Mouse (Mus musculus) right cerebral cortex, postnatal 4 days (tissue): ENCODE results near the gene Rbms3.
A peak's percentile ranks its signal among the peaks of the same experiment; 100 is the strongest.

Experiments used
- DNase-seq: peaks from one replicate; pipeline ENCODE4 v3.0.0-alpha.2; 2022

Gene Rbms3

DNA sequence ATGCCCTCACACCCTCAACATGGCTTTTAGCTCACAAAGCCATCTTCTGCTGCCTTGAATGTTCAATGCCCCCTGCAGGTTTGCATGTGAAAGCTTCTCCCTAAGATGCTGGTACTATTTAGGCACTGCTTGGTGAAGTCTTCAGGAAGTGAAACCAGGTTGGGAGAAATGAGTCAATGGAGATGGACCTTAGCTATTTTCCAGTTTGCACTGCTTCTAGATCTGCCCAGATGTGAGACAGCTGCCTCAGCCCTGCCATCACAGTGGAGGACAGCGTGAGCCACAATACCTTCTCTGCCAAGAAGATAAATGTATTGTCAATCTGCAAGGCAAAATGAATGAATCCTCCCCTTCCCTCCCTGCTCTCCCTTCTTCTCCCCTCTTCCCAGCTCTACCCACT, 599.8 kb downstream of the Rbms3 start:
- DNase-seq: no peak

DNA sequence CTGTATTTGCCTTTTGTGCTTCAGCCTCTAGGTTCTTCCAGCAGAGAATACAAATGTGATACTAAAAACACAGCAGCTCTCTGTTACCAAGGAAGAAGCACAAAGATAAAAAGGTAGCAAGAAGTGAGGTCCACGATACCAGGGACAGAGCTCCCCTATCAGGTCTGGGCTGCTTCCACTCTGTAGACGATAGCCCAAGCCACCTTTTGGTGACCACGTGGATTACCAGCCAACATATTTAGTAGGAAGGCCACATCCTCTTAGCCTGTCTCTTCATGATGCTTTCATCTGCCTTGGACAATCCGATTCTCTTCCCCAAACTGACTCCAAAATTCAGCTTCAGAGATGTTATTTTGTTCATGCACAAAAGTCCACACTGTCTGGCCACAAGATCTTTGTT, 601.1 kb downstream of the Rbms3 start:
- DNase-seq: no peak

DNA sequence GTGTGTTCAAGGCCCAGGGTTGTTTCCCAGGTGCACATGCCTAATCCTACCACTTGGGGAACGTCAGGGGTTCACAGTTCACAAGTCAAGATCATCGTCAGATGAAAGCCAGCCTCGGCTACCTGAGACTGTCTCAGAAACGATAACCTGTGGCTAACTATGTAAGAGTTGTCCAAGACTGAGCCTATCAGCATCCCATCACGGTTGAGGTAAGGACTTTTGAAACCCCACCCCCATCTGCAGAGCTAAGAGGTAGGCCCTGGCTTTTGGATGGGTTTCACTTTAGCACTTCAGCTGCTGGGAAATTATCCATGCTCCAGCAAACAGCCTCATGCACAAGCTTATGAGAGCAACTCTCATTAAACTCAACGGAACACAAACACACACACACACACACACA, 607.6 kb downstream of the Rbms3 start:
- no peak for DNase-seq

DNA sequence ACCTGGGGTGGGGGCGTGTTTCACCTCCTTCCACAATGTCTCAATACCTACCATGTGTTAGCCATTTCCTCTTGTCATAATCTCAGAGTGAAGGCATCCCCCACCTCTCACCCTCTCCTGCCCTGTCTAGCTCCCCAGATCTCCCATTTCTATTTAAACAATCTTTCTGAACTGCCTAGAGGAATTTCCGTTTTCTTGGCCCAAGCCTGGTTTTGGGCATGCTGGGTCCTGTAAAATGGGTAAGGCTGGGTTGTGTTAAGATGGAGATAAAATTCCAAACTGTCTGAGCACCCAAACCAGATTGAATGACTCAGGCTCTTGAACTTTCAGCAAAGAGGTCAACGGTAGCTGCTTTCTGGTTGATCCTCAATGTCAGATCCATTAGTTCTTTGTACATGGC, 608.2 kb downstream of the Rbms3 start:
- DNase-seq: no peak

DNA sequence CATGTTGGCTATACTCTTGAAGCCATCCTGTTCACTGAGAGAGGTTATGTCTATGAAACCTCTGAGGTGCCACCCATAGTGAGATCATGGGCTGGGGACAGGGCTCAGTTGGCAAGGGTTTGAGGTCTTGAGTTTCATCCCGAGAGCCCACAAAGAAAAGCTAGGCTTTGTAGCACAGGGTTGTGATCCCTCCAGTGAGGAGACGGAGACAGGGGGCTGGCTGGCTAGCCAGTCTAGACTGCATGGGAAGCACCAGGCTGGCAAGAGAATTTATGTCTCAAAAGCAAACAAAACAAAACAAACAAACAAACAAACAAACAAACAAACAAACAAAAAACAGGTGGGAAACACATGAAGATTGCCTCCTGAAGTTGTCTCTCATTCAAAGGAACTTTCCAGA, 609.5 kb downstream of the Rbms3 start:
- no peak for DNase-seq

DNA sequence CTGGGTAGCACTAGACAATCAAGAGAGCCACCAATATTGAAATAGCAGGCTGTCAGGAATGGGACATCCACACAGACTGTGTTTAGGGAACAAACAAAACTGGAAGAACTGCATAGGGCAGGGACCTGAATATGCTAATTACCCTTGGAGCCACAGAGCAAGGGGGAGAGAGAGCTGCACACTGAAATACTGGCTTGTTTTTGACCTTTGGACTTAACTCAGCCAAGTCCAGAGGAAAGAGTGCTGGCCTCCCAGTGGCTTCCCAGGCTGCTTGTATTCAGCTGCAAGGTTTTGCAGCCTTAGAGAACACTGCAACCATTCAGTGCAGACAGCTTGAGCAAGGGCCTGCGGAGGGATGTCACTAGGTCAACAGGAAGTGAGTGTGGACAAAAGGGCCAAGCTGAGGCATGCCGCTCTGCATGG, 611.0 kb downstream of the Rbms3 start:
- DNase-seq: no peak

DNA sequence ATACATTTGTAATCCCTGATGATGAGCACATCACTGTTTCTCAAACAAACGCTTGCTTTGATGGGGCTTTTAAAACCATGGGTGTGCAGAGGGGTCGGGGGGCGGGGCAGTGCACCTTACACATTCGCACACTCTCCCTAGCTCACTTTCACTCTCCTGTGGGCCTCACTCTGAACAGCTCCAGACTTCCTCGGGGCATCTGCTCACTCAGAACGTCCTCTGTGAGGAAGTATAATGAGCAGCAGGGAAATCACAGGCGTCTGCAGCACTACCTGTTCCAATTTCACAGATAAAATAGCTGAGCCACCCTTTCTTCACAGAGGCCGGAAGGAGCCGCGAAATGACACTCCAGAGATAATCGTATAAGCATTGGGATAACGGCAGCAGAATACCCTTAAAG, 611.4 kb downstream of the Rbms3 start:
- DNase-seq: no peak

DNA sequence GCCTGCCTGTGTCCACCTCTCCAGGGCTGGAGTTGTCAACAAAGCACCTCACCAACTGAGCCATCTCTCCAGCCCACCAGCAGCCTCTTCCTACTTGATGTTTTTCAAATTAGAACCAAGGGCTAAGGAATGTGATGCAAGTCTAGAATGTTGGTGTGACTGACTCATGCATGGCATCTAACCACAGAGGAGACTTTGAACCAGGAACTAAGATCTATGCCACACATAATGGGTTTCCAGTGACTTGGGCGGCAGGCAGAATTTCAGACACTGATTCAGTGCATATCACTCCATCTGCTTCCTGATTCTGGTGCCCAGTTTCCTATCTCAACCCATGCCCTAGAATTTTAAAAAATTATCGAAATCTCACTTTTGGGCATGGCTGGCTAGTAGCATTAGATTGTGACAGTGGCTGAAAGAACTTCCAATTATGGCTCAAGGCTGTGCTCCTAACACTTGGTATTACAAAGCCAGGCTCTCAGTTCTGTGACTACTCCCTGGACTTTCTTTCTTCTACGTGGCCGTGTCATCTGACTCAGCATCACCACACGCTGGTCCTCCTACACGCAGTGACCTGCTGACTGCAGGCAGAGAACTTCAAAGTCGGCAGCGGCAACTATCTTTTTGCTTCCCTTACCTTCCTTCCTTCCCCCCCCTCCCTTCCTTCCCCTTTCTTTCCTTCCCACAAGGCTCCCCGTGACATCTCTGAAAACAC, 613.0 kb downstream of the Rbms3 start:
- DNase-seq: no peak

DNA sequence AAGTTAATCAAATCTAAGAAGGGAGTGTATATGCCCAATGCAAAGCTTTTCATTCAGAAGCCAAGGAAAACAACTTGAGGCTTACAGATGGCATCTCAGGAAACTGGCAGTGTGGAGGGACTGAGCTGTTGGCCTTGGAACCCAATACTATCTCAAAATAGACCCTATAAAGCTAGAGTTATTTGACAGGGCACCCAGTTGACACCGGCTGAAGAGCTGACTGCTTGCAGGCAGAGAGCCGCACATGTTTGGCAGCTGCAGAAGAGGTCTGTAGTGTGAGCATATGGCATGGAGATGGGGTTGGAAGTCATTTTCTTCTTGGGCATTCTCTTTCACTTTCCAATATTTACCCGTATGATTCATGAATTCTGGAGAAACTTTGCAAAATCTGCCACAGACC, 616.3 kb downstream of the Rbms3 start:
- DNase-seq: no peak

DNA sequence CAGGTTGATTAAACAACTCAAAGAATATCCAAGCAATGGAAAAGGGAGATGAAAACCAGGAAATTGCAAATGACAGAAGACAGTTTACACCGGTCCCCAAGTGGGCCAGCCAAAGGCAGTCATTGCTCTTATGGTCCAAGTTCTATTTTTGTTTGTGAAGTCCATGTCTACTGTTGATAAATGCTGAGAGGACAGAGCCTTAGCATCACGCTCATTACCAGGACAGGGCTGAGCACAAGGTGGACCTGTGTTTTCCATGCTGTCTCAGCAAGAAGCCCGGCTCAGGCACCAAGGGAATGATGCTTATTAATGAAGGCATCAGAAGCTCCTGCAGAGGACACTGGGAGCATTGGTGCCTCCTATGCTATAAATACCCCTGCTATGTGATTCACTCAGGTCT, 618.9 kb downstream of the Rbms3 start:
- DNase-seq: no peak

DNA sequence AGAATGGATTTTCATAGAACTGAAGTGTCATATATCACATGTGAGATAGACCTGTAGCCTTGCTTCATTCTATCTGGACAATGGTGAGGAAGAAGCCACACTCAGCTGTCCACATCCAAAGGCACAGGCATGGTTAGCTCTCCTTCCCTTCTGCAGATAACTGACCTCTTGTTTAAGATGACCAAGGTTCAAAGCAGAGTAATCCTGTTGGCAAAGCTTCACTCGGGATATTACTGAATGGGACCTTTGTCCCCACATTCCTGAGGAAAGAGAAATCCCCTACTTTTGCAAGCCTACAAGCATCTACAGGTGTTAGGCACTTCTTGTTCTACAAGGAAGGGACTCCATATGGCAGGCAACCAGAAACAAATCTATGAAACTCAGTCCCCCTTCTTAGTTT, 621.5 kb downstream of the Rbms3 start:
- DNase-seq: no peak

DNA sequence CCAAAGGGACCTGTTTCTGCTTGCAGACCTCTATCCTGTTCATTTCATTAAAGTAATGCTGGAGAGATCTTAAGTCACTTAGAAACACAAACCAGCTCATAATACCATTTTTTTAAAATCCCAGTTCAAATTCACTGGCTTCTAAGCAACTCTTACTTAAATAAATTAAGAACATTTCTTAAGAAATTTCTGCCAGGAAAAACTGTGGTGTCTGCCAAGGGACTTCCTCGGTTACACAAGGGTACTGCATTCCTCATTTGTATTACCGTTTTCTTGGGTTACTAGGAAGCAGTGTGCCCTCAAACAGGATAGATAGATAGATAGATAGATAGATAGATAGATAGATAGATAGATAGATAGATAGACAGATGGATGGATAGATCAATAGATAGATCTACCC, 627.6 kb downstream of the Rbms3 start:
- DNase-seq: no peak

DNA sequence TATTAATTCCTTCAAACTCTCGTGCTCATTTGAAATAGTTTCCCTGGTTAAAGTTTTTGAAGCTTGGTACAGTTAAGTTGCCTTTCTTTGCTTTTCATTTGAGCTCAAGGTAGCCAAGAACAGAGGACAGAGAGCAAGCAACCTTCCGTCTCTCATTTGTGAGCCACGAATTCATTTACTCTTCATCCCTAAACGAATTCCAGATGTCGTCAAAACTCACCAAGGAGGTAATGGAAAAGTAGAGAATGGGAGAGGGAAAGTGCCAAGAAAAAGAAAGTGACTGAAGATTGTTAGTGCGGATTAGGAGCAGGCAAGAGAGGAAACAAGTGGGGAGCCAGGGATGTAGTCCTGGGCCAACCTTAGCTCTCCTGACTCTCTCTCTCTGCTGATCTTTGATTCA, 630.5 kb downstream of the Rbms3 start:
- DNase-seq: no peak

DNA sequence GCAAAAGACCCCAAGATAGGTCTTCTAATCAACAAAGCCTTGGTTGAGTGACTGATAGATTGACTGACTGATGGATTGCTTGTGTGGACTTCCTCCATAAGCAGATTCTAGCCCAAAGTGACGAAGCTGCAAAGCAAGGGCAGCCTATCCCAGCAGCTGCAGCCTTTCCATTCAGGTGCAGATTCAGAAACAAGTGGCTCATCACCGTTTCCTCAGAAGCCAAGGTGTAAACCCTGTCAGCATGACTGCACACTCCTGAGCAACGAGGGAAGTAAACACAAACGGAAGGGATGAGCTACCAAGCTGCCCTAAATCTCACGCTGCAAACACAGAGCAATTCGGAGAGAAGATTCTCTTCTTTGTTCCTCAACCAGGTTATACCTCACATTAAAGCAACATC, 639.4 kb downstream of the Rbms3 start:
- no peak for DNase-seq

DNA sequence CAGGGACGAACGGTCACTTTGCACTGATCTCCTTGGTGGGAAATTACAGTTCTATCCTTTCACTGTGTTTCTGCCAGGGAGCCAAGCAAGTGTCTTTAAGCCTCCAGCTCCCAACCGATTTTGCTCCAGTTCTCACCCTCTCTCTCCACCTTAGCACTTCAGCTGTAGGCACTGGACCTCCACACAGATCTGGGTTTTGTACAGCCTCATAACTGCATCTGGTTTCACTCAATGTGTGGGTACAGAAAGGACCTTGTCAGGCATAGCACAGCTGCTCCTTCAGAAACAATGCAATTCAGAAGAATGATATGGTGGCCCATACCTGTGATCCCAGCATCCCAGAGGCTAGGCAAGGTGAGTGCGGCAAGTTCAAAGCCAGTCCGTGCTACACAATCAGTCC, 648.9 kb downstream of the Rbms3 start:
- no peak for DNase-seq

DNA sequence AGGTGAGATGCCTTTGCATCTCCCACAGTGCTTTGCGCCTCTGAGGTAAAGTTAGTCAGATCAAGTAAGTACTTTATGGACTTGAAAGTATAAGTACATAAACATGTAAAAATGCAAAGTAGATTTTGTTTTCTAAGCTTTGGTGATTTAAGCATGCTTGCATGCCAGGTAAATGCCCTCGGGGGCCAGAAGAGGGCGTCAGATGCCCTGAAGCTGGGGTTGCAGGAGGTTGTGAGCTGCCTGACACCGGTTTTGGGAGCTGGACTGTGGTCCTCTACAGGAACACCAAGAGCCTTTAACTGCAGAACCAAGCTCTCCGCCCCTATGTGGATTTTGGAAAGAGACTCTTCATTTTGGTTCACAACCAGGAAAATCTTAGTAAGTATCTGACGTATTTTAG, 652.3 kb downstream of the Rbms3 start:
- no peak for DNase-seq

DNA sequence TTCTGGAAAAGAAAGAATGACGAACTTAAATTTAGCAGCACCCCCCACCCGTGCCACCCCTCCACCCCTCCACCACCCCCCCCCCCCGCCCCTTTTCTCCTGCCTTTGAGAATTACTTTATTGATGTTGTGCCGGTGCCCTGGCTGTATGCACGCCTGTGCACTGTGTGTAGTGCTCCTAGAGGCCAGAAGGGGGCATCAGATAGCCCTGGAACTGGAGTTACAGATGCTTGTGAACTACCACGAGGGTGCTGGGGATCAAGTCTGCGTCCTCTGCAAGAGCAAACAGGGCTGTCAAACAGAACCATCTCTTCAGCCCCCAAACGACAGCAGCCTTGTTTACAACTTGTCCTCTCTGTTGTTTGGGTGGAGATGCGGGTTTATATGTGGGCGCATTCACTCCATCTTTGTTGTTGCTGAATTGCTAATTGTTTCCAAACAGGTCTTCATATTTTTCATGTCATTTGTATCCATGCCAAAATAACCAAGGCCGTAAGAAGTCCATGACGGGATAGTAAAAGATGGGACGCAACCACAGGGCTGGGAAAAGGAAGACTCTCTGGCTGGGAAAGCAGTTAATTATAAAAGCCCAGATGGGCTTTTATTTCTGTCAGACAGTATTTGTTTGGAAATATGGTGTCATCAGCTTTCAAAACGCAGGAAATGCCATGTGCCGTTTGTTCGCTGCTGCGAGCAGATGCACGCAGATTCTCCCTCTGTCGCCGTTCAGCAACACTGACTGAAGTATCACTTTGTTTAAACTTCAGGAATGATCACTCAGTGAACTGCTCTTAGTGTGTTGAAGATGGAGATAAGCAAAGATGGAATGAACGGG, 652.9 kb downstream of the Rbms3 start:
- DNase-seq: peak; percentile 27

DNA sequence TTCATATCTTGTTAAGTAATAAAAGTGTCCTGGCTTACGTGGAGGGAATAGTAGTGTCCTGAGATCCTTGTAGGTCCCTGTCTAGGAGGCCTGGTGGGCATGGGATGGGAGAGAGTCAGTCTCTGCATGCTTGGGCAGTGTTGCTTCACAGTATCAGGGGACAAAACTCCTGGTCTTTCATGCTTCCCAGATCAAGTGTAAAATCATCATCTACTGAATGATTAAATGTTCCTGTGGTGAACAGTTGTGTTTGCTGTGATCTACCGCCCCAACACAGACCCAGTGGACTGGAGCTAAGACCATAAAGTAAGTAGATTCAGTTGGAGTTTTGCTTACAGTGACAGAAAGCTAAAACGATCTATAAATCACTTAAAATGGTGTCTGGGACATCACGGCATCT, 654.4 kb downstream of the Rbms3 start:
- DNase-seq: no peak

DNA sequence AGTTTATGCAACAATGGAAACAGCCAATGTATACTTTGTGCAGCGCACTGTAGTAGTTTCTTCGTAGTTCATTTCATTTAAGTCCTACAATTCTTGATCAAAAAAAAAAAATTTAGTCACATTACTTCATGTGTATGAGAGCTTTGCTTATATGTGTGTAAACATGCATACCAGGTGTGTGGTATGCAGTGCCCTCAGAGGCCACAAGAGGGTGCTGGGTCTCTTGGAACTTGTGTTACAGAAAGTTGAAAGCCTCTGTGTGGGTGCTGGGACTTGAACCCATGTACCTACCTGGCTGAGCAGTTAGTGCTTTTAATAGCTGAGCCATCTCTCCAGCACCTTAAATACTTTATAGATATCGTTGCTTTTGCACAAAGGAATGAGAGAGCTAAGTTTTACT, 655.6 kb downstream of the Rbms3 start:
- DNase-seq: no peak

DNA sequence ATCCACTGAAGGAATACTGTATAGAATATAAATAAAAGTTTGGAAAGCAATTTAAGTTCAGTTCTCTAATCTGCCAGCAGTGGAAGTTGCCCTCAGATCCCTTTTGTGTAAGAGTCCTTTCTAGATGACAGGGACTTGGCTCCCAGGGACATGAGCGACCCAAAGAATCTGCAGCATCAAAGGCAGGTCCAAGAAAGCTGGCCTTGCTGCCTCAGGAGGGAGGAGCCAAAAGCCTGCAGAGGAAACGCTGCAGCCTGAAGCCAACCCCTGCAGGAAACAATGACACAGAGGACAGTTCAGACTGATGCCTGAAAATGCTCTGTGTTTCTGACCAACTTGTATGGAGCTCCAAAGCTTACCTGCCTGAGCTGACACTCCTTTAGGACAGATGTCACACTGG, 656.1 kb downstream of the Rbms3 start:
- DNase-seq: no peak

DNA sequence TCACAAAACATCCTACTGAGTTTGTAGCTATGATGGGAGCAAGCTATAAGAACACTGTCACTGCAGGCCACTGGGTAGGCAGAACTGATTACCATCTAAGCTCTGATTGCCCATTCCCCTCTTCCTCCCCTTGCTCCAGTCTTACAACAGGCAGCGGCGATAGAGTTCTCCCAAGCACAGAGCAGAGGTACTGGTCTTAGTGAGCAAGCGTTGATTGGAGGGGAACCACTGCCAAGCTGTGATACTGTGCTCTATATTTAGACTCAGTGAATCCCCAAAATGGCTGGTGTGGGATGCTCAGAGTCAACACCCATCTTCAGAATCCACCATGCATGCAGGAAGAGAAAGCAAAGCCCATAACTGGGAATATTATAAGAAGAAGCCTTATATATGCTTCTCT, 662.4 kb downstream of the Rbms3 start:
- DNase-seq: no peak

DNA sequence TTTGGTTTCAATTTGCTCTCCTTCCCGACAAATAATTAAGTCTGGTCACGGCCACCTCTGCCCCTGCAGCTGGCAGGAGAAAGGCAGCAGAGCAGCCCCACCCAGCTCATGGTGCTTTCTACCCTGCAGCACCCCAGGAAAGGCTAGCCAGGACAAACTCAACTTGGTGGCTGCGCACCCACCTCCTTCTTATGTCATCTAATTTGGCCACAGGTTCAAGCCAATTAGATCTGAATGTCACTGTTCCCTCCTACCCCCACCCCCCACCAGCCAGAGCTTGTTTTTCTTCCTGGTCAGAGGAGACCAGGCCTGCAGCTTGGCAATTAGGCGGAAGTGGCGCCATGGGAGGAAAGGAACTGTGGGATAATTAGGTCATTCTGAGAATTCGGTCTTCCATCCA, 664.0 kb downstream of the Rbms3 start:
- DNase-seq: no peak

DNA sequence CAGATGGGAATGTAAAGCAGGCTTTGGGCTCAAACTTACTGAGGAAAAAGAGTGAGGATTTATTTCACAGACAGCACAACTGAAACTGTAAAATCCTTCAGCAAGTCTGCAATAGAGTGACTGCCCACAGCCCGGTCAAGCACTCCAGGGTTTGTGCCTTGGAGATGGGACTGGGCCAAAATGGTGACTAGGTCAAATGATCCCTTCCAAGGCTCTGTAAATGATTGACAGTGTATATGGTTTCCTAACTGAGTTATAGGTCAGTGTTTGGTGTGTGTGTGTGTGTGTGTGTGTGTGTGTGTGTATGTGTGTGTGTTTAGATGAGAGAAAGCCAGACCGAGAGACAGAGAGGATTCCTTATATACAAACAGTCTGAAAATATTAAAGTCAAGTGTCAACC, 673.6 kb downstream of the Rbms3 start:
- DNase-seq: no peak

DNA sequence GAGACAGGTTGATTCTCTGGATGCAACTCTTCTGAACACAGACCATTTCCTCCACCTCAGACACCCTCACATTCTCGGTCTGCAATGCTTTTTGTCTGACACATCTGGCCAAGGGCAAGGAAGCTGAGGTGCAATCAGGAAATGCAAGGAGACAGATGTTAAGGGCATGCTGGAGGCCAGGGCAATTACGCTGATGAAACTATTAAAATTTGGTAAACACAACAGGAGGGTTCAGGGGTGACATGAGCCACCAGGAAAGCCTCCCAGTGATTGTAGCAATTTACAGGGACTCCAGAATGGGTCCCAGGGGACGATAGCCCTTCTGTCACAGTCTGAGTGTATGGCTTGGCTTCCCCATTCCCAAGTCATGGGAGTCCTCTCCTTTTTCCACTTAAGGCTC, 681.5 kb downstream of the Rbms3 start:
- no peak for DNase-seq

DNA sequence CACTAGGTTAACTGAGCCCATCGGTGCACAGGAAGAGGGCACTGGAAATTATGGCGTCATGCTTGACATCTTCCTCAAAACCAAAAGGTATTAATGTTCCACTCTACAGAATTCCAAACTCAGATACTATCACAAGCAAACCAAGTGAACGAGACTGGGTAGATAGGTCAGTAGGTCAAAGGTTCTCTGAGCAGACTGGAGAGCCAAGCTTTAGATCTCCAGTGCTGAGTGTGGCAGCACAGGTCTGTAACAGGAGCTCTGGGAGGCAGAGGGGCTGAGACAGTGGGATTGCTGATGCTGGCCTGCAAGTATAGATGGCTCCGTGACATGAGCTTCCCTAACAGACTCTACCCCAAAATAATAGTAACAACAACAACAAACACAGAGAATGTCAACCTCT, 682.3 kb downstream of the Rbms3 start:
- DNase-seq: no peak
